Mouse (Mus musculus): ENCODE data around the gene Slc10a2.
"Not testable (repeated sequence)": the region's sequence is repeated elsewhere in the genome, so short reads cannot be mapped to it uniquely, and the experiment has no call there.

Gene Slc10a2

DNA sequence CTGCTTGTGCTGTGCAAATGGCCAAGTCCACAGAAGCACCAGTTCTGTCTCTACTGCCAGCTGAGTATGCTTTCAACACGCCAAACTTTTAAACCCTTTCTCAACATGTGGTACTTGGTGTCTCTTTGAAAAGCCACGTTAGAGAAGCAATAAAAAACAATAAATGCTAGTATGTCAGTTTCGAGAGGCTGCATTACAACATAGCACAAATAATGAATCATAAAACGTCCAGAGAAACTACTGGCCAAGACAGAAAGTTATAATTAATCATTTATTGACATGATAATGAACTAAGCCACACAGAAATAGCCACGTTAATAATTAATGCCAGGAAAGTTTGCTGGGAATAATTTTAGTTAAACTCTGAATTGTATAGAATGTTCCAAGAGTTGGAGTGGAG lies at the start of gene Slc10a2:
TSS of gene Slc10a2 (minus strand) at position 166 of the 400 bp plus-strand sequence.
- no peak for DNase-seq (ENCODE audit: low spot score)

DNA sequence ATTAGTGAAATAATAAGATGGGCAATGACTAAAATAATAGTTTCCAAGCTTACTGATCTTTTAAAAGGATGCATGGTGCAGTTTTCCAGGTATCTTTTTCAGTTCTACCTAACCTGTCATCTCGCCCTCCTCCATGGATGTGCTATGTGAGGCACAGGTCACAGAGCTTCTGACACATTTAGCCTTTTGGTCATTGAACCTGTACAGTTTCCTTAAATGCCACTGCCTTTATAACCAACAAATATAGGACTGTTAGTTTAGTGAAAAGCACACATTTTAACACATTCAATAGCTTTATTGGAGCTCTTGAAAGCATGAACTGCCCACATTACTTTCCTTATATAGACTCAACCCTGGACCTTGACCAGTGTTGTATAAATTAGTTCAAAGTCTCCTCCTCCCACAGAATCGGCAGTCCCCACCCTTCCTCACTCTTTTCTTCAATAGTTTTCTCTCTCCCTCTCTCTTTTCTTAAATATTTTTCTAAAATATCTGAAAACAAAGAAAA lies 24.2 kb upstream of the Slc10a2 start:
- DNase-seq (ENCODE audit: low spot score), result no peak

DNA sequence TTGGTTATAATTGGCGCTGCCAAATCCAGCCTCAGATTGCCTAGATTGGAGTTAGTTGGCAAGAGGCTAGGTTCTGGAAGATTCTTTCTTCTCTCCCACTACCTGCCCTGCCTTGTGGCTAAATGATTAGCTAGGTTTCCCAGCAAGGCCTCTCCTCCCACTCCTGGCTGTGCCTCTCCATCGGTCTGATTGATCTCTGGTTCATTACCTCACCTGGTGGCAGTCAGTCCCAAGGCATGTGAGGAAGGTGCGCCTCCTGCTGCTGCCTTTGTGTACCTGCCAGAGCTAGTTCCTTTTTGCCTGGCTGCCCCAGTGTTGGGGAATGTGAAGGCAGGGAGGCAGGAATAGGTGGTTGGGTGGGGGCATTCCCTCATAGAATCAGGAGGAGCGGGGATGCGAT lies 1.7 kb upstream of the Slc10a2 start:
- no peak for DNase-seq (ENCODE audit: low spot score)

DNA sequence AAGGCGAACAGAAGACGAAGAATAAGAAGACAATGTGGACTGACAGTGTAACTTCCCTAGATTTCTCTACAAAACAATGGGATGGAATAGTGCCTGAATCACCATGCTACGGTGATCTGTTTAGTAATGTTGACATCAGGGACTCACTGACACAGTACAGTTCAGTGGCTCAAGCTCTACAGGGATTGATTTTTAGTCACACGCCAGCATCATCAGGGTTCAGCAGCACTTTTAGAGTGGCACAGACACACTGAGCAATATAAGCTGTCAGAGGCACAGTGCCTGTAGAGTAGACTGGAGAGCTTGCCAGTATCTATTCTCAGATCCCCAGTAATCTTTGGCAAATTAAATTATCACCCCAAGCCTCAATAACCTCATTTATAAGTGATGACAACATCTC lies 9.8 kb downstream of the Slc10a2 start:
- DNase-seq (ENCODE audit: low spot score), result no peak

DNA sequence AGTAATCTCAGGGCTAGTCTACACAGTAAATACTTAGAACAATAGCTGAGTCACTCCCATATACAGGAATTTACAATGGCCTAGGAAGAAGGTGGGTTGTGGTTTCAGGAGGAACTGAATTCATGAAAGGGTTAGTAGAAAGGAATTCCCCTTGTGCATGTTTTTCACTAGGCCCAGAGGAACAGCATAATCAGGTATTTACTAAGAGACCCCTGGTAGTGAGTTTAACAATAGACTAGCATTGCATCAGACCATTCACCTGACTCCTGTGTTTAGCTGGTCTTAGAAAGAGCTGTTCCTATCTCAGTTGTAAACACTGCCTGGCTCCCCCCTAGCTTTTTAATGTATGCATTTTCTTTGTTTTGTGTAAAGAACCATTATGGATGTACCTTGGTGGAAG lies 11.2 kb downstream of the Slc10a2 start:
- not testable (repeated sequence) for DNase-seq (ENCODE audit: low spot score)

DNA sequence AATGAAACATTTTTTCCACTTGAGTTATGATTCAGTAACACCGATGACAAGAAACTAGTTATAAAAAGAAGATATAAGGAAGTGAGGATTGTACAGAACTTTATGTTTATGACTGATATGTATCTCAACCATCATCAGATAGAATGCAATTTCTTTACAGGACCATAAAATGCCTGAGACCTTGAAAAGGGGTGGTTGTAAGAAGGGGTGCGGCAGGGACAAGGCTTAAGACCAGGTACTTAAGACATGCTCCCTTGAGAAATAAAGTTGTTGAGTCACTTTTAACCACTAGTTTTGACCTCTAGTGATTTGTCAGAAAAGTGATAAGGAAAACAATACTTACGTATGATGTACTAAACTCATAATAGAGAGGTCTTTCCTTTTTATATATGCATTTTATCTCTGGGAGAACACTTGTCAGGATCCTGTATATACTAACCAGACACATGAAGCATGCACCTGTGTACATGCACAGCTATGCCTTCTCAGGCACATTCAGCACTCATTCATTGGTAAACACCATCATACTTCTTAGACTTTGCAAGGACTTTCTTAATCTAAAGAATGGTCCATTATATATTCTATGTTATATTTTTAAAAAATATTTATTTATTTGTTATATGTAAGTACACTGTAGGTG lies 31.4 kb downstream of the Slc10a2 start:
- DNase-seq (ENCODE audit: low spot score), result no peak

DNA sequence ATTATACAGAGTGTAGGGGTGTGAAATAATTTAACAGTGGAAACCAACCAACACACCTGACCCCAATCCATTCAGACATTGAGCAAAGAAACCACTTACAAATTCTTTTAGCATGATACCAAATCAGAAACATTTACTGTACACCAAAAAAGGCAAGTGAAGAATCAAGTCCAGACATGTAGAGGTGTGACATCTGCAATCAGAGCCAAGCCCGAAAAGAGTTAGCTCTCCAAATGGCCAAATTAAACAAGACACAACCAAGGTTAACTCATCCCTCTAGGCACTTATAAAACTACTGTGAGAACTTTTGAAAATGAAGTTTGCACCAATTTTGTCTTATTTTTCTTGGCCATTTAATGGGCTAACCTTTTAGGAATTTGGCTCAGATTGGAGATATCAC lies 46.3 kb downstream of the Slc10a2 start:
- DNase-seq (ENCODE audit: low spot score), result no peak

DNA sequence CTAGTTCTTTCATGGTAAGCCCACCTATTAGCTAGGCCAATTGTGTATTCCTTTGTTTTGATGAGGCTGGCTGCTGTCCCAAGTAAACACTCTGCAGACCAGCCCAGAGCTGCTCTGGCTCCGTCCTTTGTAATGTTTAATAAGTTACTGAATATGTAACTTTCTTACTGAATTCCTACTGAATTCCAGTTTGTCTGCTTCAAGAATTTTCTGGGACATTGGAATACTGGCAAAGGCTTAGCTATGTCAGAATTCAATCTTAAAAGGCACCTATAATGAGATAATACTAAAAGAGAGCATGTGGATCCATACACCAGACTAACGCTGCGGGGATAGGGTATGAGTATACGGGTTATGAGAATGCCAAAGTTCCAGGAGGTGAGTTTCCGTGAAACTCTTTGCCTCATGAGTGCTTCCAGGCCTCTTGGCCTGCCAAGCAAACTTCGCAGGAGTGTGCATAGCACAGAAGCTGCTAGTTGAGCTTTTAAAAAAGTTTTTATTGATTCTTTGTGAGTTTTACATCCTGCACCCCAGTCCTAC lies 60.7 kb downstream of the Slc10a2 start:
- DNase-seq (ENCODE audit: low spot score), result not testable (repeated sequence)

DNA sequence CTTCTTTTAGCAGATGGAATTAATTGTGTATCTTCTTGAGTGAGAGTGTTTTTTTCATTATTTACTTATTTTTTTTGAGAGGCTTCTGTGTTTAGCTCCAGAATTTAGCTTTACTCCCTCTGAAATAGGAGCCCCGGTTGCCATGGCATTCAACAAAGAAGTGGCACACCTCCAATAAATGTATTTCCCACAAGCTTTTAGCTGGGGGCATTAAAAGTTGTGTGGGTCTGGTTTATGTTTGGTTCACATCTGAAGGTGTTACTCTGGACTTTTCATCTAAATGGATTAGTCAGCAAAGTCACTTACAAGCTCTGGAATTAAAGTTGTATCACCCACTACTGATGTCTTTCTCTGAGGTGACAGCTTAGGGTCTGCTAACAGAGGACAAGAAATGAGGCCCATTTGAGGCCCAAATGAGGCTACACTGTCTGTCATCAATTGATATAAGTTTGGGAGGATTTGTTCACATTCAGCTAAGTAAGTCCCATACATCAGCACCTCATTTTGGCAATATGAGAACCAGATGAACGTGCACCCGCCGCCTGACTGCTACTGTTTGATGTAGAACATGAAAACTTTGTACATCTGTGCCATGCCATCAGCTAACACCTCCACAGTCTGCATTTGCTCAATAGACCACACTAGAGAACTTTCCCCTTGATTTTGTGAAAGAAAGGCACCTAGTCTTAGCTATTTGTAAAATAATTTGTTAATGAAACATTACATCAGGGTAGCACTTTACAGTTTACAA lies 66.2 kb downstream of the Slc10a2 start:
- DNase-seq (ENCODE audit: low spot score), result no peak

Measured in testis, postnatal 10 days (tissue).